Mouse (Mus musculus): ENCODE measurements around the gene Rln3. TPM values are rescaled to one million over a fixed set of nuclear protein-coding genes. Genes with fewer than 3 reads are reported as not detected.
A peak's percentile ranks its signal among the peaks of the same experiment; 100 is the strongest.

Rln3 gene
- polyA plus RNA-seq, 1 experiment, result 0.84 TPM

GRCm38 (mm10) chr8:84052746-84053145, 7.9 kb upstream of the Rln3 start:
- H3K27ac ChIP-seq (ENCODE audit: control insufficient read depth, insufficient read depth, low read depth, low read length), result no peak overlapping the region

GRCm38 (mm10) chr8:84048171-84048570, 3.4 kb upstream of the Rln3 start:
- peaks cover 2% of the 10 kb centered on the region; the same call in 1 of the 2 replicates for H3K27me3 ChIP-seq (ENCODE audit: control insufficient read depth, insufficient read depth, low read length)
- H3K36me3 ChIP-seq (ENCODE audit: control insufficient read depth, insufficient read depth, low read length), result no peaks in the 10 kb centered on the region
- no peak overlapping the region for H3K27ac ChIP-seq (ENCODE audit: control insufficient read depth, insufficient read depth, low read depth, low read length)
- H3K4me1 ChIP-seq (ENCODE audit: control insufficient read depth, insufficient read depth, low read length), result no peaks in the 10 kb centered on the region
- TF ChIP-seq POLR2A (IDR thresholded peaks at IDR 0.05; ENCODE audit: control insufficient read depth, low read depth, low read length) (no peak), CTCF (IDR thresholded peaks at IDR 0.05; ENCODE audit: control insufficient read depth, insufficient read depth, insufficient replicate concordance, low read depth, low read length) (no peak)
- H3K4me3 ChIP-seq (ENCODE audit: control insufficient read depth, low read depth, low read length), result no peak overlapping the region

More at GRCm38 (mm10) chr8:84052746-84053145, 7.9 kb upstream of the Rln3 start:
- Histone ChIP-seq H3K4me1 (ENCODE audit: control insufficient read depth, insufficient read depth, low read length) (no peaks in the 10 kb centered on the region), H3K4me3 (ENCODE audit: control insufficient read depth, low read depth, low read length) (no peak overlapping the region), H3K36me3 (ENCODE audit: control insufficient read depth, insufficient read depth, low read length) (no peaks in the 10 kb centered on the region), H3K27me3 (ENCODE audit: control insufficient read depth, insufficient read depth, low read length) (no peaks in the 10 kb centered on the region)
- TF ChIP-seq CTCF (IDR thresholded peaks at IDR 0.05; ENCODE audit: control insufficient read depth, insufficient read depth, insufficient replicate concordance, low read depth, low read length), result no peak
- TF ChIP-seq POLR2A (IDR thresholded peaks at IDR 0.05; ENCODE audit: control insufficient read depth, low read depth, low read length), result no peak

- no peak overlapping the region for H3K27ac ChIP-seq (ENCODE audit: control insufficient read depth, insufficient read depth, low read depth, low read length)
- TF ChIP-seq CTCF (IDR thresholded peaks at IDR 0.05; ENCODE audit: control insufficient read depth, insufficient read depth, insufficient replicate concordance, low read depth, low read length) (no peak), POLR2A (IDR thresholded peaks at IDR 0.05; ENCODE audit: control insufficient read depth, low read depth, low read length) (no peak)
- peaks cover 11% of the 10 kb centered on the region for H3K4me1 ChIP-seq (ENCODE audit: control insufficient read depth, insufficient read depth, low read length)
- peaks cover 4% of the 10 kb centered on the region for H3K27me3 ChIP-seq (ENCODE audit: control insufficient read depth, insufficient read depth, low read length)
- no peaks in the 10 kb centered on the region for H3K36me3 ChIP-seq (ENCODE audit: control insufficient read depth, insufficient read depth, low read length)
- H3K4me3 ChIP-seq (ENCODE audit: control insufficient read depth, low read depth, low read length), result no peak overlapping the region
Measured at GRCm38 (mm10) chr8:84046505-84046904, 1.7 kb upstream of the Rln3 start.

- TF ChIP-seq POLR2A (IDR thresholded peaks at IDR 0.05; ENCODE audit: control insufficient read depth, low read depth, low read length) (no peak), CTCF (IDR thresholded peaks at IDR 0.05; ENCODE audit: control insufficient read depth, insufficient read depth, insufficient replicate concordance, low read depth, low read length) (no peak)
- H3K4me3 ChIP-seq (ENCODE audit: control insufficient read depth, low read depth, low read length), result no peak overlapping the region
- peaks cover 4% of the 10 kb centered on the region for H3K27me3 ChIP-seq (ENCODE audit: control insufficient read depth, insufficient read depth, low read length)
Measured at GRCm38 (mm10) chr8:84044103-84044502, 697 bp downstream of the Rln3 start.

GRCm38 (mm10) chr8:84042948-84043342, 1.9 kb downstream of the Rln3 start:
- H3K27ac ChIP-seq (ENCODE audit: control insufficient read depth, insufficient read depth, low read depth, low read length), result no peak overlapping the region
- peaks cover 4% of the 10 kb centered on the region for H3K27me3 ChIP-seq (ENCODE audit: control insufficient read depth, insufficient read depth, low read length)
- peaks cover 11% of the 10 kb centered on the region for H3K4me1 ChIP-seq (ENCODE audit: control insufficient read depth, insufficient read depth, low read length)
- TF ChIP-seq CTCF (IDR thresholded peaks at IDR 0.05; ENCODE audit: control insufficient read depth, insufficient read depth, insufficient replicate concordance, low read depth, low read length) (no peak), POLR2A (IDR thresholded peaks at IDR 0.05; ENCODE audit: control insufficient read depth, low read depth, low read length) (no peak)
- no peak overlapping the region for H3K4me3 ChIP-seq (ENCODE audit: control insufficient read depth, low read depth, low read length)
- no peaks in the 10 kb centered on the region for H3K36me3 ChIP-seq (ENCODE audit: control insufficient read depth, insufficient read depth, low read length)

More at GRCm38 (mm10) chr8:84044103-84044502, 697 bp downstream of the Rln3 start:
- Histone ChIP-seq H3K27ac (ENCODE audit: control insufficient read depth, insufficient read depth, low read depth, low read length) (no peak overlapping the region), H3K4me1 (ENCODE audit: control insufficient read depth, insufficient read depth, low read length) (peaks cover 11% of the 10 kb centered on the region), H3K36me3 (ENCODE audit: control insufficient read depth, insufficient read depth, low read length) (no peaks in the 10 kb centered on the region)

GRCm38 (mm10) chr8:84042066-84042947, 2.5 kb downstream of the Rln3 start, which contains the start of gene Il27ra:
Gene Il27ra, minus strand, starts transcription at chr8:84042589.
- peaks cover 4% of the 10 kb centered on the region for H3K27me3 ChIP-seq (ENCODE audit: control insufficient read depth, insufficient read depth, low read length)
- H3K4me3 ChIP-seq (ENCODE audit: control insufficient read depth, low read depth, low read length), result peak within 1 kb of the TSS; percentile 64
- H3K36me3 ChIP-seq (ENCODE audit: control insufficient read depth, insufficient read depth, low read length), result no peaks in the 10 kb centered on the region
- TF ChIP-seq POLR2A (IDR thresholded peaks at IDR 0.05; ENCODE audit: control insufficient read depth, low read depth, low read length), result no peak
- peak; percentile 64 for TF ChIP-seq CTCF (IDR thresholded peaks at IDR 0.05; ENCODE audit: control insufficient read depth, insufficient read depth, insufficient replicate concordance, low read depth, low read length)
- peaks cover 11% of the 10 kb centered on the region for H3K4me1 ChIP-seq (ENCODE audit: control insufficient read depth, insufficient read depth, low read length)
- H3K27ac ChIP-seq (ENCODE audit: control insufficient read depth, insufficient read depth, low read depth, low read length), result no peak within 1 kb of the TSS

GRCm38 (mm10) chr8:84039050-84039449, 5.8 kb downstream of the Rln3 start:
- Histone ChIP-seq H3K27ac (ENCODE audit: control insufficient read depth, insufficient read depth, low read depth, low read length) (no peak overlapping the region), H3K36me3 (ENCODE audit: control insufficient read depth, insufficient read depth, low read length) (no peaks in the 10 kb centered on the region), H3K4me1 (ENCODE audit: control insufficient read depth, insufficient read depth, low read length) (peaks cover 11% of the 10 kb centered on the region), H3K27me3 (ENCODE audit: control insufficient read depth, insufficient read depth, low read length) (peaks cover 4% of the 10 kb centered on the region), H3K4me3 (ENCODE audit: control insufficient read depth, low read depth, low read length) (no peak overlapping the region)
- TF ChIP-seq CTCF (IDR thresholded peaks at IDR 0.05; ENCODE audit: control insufficient read depth, insufficient read depth, insufficient replicate concordance, low read depth, low read length) (peak; percentile 61; the same call in 1 of the 2 replicates), POLR2A (IDR thresholded peaks at IDR 0.05; ENCODE audit: control insufficient read depth, low read depth, low read length) (no peak)

Measured in testis, adult 2 months (tissue).